Mouse (Mus musculus) CD8-positive naive resting alpha-beta T cell, adult 2 months (primary cell): ENCODE data around the gene Tmem248.
A peak's percentile ranks its signal among the peaks of the same experiment; 100 is the strongest.

Experiments used
- DNase-seq, 2 experiments: peaks; one replicate each; pipeline ENCODE4 v3.0.0; 2022; ENCODE audit warnings: low read depth in 2 of 2, low spot score in 2 of 2

The Tmem248 gene

GRCm38 (mm10) chr5:130200233-130201029, 16.4 kb upstream of the Tmem248 start:
- DNase-seq = no peak

GRCm38 (mm10) chr5:130203948-130204347, 12.9 kb upstream of the Tmem248 start:
- DNase-seq = no peak

- peak in 1 of 2 experiments; percentile 11 for DNase-seq
Observed at GRCm38 (mm10) chr5:130204560-130204959, 12.3 kb upstream of the Tmem248 start.

- no peak for DNase-seq
Observed at GRCm38 (mm10) chr5:130205441-130206023, 11.3 kb upstream of the Tmem248 start.

- DNase-seq = no peak
Observed at GRCm38 (mm10) chr5:130207299-130207698, 9.6 kb upstream of the Tmem248 start.

GRCm38 (mm10) chr5:130212956-130213355, 3.9 kb upstream of the Tmem248 start:
- DNase-seq = no peak

- DNase-seq = no peak
Observed at GRCm38 (mm10) chr5:130217406-130217805, 525 bp downstream of the Tmem248 start.

GRCm38 (mm10) chr5:130218336-130218735, 1.5 kb downstream of the Tmem248 start:
- no peak for DNase-seq

- DNase-seq = no peak
Observed at GRCm38 (mm10) chr5:130221316-130221715, 4.4 kb downstream of the Tmem248 start.

- no peak for DNase-seq
Observed at GRCm38 (mm10) chr5:130221760-130222145, 4.9 kb downstream of the Tmem248 start.

GRCm38 (mm10) chr5:130222146-130223004, 5.5 kb downstream of the Tmem248 start:
- DNase-seq = peak; percentile 85 to 93

GRCm38 (mm10) chr5:130226790-130227189, 9.9 kb downstream of the Tmem248 start:
- DNase-seq = no peak

GRCm38 (mm10) chr5:130228120-130228519, 11.2 kb downstream of the Tmem248 start:
- no peak for DNase-seq

GRCm38 (mm10) chr5:130236302-130236701, 19.4 kb downstream of the Tmem248 start:
- DNase-seq = no peak

GRCm38 (mm10) chr5:130239236-130239635, 22.4 kb downstream of the Tmem248 start:
- DNase-seq = no peak

GRCm38 (mm10) chr5:130239856-130240255, 23.0 kb downstream of the Tmem248 start:
- no peak for DNase-seq

- no peak for DNase-seq
Observed at GRCm38 (mm10) chr5:130241426-130241825, 24.5 kb downstream of the Tmem248 start.

- no peak for DNase-seq
Observed at GRCm38 (mm10) chr5:130247823-130248222, 30.9 kb downstream of the Tmem248 start.

GRCm38 (mm10) chr5:130254164-130255016, 37.5 kb downstream of the Tmem248 start:
- no peak for DNase-seq

- DNase-seq = peak; percentile 95 to 97
Observed at GRCm38 (mm10) chr5:130255017-130255720, 38.3 kb downstream of the Tmem248 start, which contains the start of the genes Sbds and Tyw1. TSS of gene Sbds (minus strand) at chr5:130255530. TSS of gene Tyw1 (plus strand) at chr5:130255619.
